15 mouse cellular contexts compared by ENCODE assay signal in the genomic region with DNA sequence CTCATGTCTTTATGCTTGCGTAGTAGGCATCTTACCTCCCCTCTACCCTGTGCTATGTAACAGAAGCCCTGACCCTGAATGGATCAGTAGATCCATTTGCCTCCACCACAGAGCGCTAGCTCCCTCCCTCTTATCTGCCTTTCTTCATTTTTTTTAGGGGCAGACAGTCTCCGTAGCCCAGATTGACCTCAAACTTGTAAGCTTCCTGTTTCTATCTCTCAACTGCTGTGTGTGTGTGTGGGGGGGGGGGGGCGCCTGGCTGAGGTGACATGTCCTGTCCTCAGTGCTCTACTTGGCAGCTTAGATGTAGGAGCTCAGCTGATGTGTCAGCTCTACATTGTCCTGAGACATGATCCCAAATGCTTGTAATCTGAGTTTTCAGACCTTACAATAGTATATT. TPM values are rescaled to one million over a fixed set of nuclear protein-coding genes. Genes with fewer than 3 reads are reported as not detected.
"Had no signal": no experiment of that assay in that cellular context is flagged by ENCODE, and none has a peak within 500 bp of the region (broad histone marks: within the 10 kb centered on the region; RNA-seq: fewer than 3 reads in every experiment).

No protein-coding gene starts in this region.

- ATAC-seq: liver, postnatal 0 days; lung, postnatal 0 days had no signal

- H3K4me3 ChIP-seq: limb, embryonic 12.5 days; limb, embryonic 15.5 days had no signal

- H3K9me3 ChIP-seq: limb, embryonic 12.5 days; limb, embryonic 15.5 days had no signal

- H3K27me3 ChIP-seq: limb, embryonic 12.5 days; limb, embryonic 15.5 days had no signal

- DNase-seq: kidney, adult 2 months; kidney, postnatal 14 days; layer of hippocampus, adult 9-11 months; left cerebral cortex, postnatal 4 days; liver, postnatal 0 days; lung, embryonic 14.5 days; midbrain, embryonic 14.5 days; thymus, adult 18-20 months; thymus, postnatal 36 days had no signal

- H3K36me3 ChIP-seq: limb, embryonic 12.5 days; limb, embryonic 15.5 days had no signal

- H3K4me1 ChIP-seq: limb, embryonic 15.5 days had no signal

- H3K27ac ChIP-seq: limb, embryonic 12.5 days; limb, embryonic 15.5 days; liver, embryonic 14.5 days; macrophage had no signal

- H3K9ac ChIP-seq: limb, embryonic 12.5 days; limb, embryonic 15.5 days; liver, embryonic 14.5 days; liver, postnatal 0 days; lung, embryonic 14.5 days had no signal

RNA-seq across cellular contexts. Expression of gene Slc2a12, which starts 13.7 kb away (rescaled TPM):
- total RNA-seq: megakaryocyte-erythroid progenitor cell, adult 5-6 weeks had no signal
- polyA plus RNA-seq: liver, postnatal 0 days had no signal
